Mouse (Mus musculus) liver, postnatal 0 days (tissue): Measurements from ENCODE around the gene Krt18.

ENCODE experiments used
- CTCF ChIP-seq: sonication (generic); IDR thresholded peaks from 2 replicates; pipeline ENCODE4 v1.5.1; 2016; ENCODE audit warnings: antibody characterized with exemption, low read depth
- EP300 ChIP-seq: IDR thresholded peaks from 2 replicates; pipeline ENCODE4 v1.6.1; 2016; ENCODE audit warnings: antibody characterized with exemption, low read depth, mild to moderate bottlenecking

DNA sequence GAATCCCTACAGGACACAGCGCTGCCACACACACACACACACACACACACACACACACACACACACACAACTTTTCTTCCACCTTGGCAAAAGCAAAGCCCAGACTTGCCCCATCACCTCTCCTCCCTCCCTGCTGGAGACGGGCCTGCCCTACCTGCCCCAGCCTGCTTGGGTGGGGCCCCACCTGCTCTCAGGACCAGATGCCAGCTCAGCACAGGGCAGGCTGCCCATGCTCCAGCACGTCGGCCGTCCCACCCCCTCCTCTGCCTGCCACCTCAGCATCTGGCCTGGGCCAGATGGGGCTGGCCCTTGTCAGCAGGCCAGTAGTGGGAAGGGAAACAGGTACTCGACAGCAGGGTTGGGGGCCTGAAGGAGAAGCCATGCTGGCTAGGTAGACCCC lies 47.1 kb upstream of the Krt18 start:
- no peak for TF ChIP-seq CTCF
- TF ChIP-seq EP300: no peak
